Mouse (Mus musculus): Measurements from ENCODE around the gene Srprb.

GRCm38 (mm10) chr9:103226806-103227205 is 24.9 kb upstream of the Srprb start:
- no peak for TF ChIP-seq POLR2A (IDR thresholded peaks at IDR 0.05; ENCODE audit: low read depth, low read length)
- TF ChIP-seq CTCF (IDR thresholded peaks at IDR 0.05; ENCODE audit: extremely low read depth, insufficient read depth, insufficient read length, insufficient replicate concordance): no peak

All from spleen, adult 2 months (tissue).